Mouse (Mus musculus): ENCODE measurements at regions not wholly inside any gene's neighbourhood (a gene's known extent, or its start where the extent isn't known, plus 50 kb on each side); places are given as distances from the start of the nearest gene placed in this dataset.

GRCm38 (mm10) chr14:104293147-104293546 lies 174.7 kb downstream of the Pou4f1 start:
- ATAC-seq: no peak
- H3K27me3 ChIP-seq (ENCODE audit: insufficient read depth, low read length): no peaks in the 10 kb centered on the region

GRCm38 (mm10) chr14:104280353-104280752 lies 187.4 kb downstream of the Pou4f1 start:
- Histone ChIP-seq H3K9me3 (ENCODE audit: low read length) (no peaks in the 10 kb centered on the region), H3K27me3 (ENCODE audit: insufficient read depth, low read length) (no peaks in the 10 kb centered on the region), H3K9ac (replicated peaks; ENCODE audit: low read length) (no peak overlapping the region), H3K27ac (no peak overlapping the region), H3K36me3 (ENCODE audit: insufficient read depth, low read length) (no peaks in the 10 kb centered on the region), H3K4me3 (ENCODE audit: low read length) (no peak overlapping the region), H3K4me1 (ENCODE audit: insufficient read depth, low read length) (no peaks in the 10 kb centered on the region), H3K4me2 (ENCODE audit: low read depth, low read length) (no peak overlapping the region)
- ATAC-seq (peak; percentile 67; the same call in 1 of the 2 replicates), DNase-seq (ENCODE audit: low spot score) (no peak)
- TF ChIP-seq CTCF (IDR thresholded peaks at IDR 0.05; ENCODE audit: low read depth): no peak
- 54% methylated on average over 6 of the region's 6 CpGs for WGBS

More at GRCm38 (mm10) chr14:104293147-104293546, 174.7 kb downstream of the Pou4f1 start:
- TF ChIP-seq CTCF (IDR thresholded peaks at IDR 0.05; ENCODE audit: low read depth): no peak
- Histone ChIP-seq H3K9me3 (ENCODE audit: low read length) (no peaks in the 10 kb centered on the region), H3K9ac (replicated peaks; ENCODE audit: low read length) (no peak overlapping the region), H3K27ac (no peak overlapping the region), H3K4me2 (ENCODE audit: low read depth, low read length) (no peak overlapping the region), H3K4me1 (ENCODE audit: insufficient read depth, low read length) (no peaks in the 10 kb centered on the region), H3K4me3 (ENCODE audit: low read length) (no peak overlapping the region), H3K36me3 (ENCODE audit: insufficient read depth, low read length) (no peaks in the 10 kb centered on the region)
- no peak for DNase-seq (ENCODE audit: low spot score)
- 92% methylated on average over 2 of the region's 2 CpGs for WGBS

GRCm38 (mm10) chr14:104279890-104280289 lies 187.9 kb downstream of the Pou4f1 start:
- Histone ChIP-seq H3K9ac (replicated peaks; ENCODE audit: low read length) (no peak overlapping the region), H3K9me3 (ENCODE audit: low read length) (no peaks in the 10 kb centered on the region), H3K36me3 (ENCODE audit: insufficient read depth, low read length) (no peaks in the 10 kb centered on the region), H3K4me3 (ENCODE audit: low read length) (no peak overlapping the region), H3K27ac (no peak overlapping the region), H3K27me3 (ENCODE audit: insufficient read depth, low read length) (no peaks in the 10 kb centered on the region), H3K4me2 (ENCODE audit: low read depth, low read length) (no peak overlapping the region), H3K4me1 (ENCODE audit: insufficient read depth, low read length) (no peaks in the 10 kb centered on the region)
- ATAC-seq: 0 out of 2 replicates have a peak, but pooled peaks have one; percentile 35
- 48% methylated on average over 5 of the region's 5 CpGs for WGBS
- TF ChIP-seq CTCF (IDR thresholded peaks at IDR 0.05; ENCODE audit: low read depth): no peak
- DNase-seq (ENCODE audit: low spot score): peak; percentile 69

GRCm38 (mm10) chr14:104274752-104275151 lies 193.0 kb downstream of the Pou4f1 start:
- Histone ChIP-seq H3K4me3 (ENCODE audit: low read length) (no peak overlapping the region), H3K36me3 (ENCODE audit: insufficient read depth, low read length) (no peaks in the 10 kb centered on the region), H3K4me2 (ENCODE audit: low read depth, low read length) (no peak overlapping the region), H3K4me1 (ENCODE audit: insufficient read depth, low read length) (no peaks in the 10 kb centered on the region), H3K9me3 (ENCODE audit: low read length) (no peaks in the 10 kb centered on the region), H3K27me3 (ENCODE audit: insufficient read depth, low read length) (no peaks in the 10 kb centered on the region), H3K27ac (no peak overlapping the region), H3K9ac (replicated peaks; ENCODE audit: low read length) (no peak overlapping the region)
- ATAC-seq (no peak), DNase-seq (ENCODE audit: low spot score) (no peak)
- no peak for TF ChIP-seq CTCF (IDR thresholded peaks at IDR 0.05; ENCODE audit: low read depth)
- 71% methylated on average over 4 of the region's 4 CpGs for WGBS

GRCm38 (mm10) chr14:104264919-104265764 lies 202.7 kb downstream of the Pou4f1 start:
- no peaks in the 10 kb centered on the region for H3K9me3 ChIP-seq (ENCODE audit: low read length)
- DNase-seq (ENCODE audit: low spot score): no peak

GRCm38 (mm10) chr14:104216965-104217364 lies 250.8 kb downstream of the Pou4f1 start:
- no peak overlapping the region for H3K4me2 ChIP-seq (ENCODE audit: low read depth, low read length)
- H3K27me3 ChIP-seq (ENCODE audit: insufficient read depth, low read length): no peaks in the 10 kb centered on the region
- TF ChIP-seq CTCF (IDR thresholded peaks at IDR 0.05; ENCODE audit: low read depth): peak; percentile 54
- DNase-seq (ENCODE audit: low spot score) (peak; percentile 20), ATAC-seq (no peak)
- H3K27ac ChIP-seq: no peak overlapping the region
- no peak overlapping the region for H3K9ac ChIP-seq (replicated peaks; ENCODE audit: low read length)
- no peaks in the 10 kb centered on the region for H3K36me3 ChIP-seq (ENCODE audit: insufficient read depth, low read length)
- H3K4me1 ChIP-seq (ENCODE audit: insufficient read depth, low read length): no peaks in the 10 kb centered on the region
- no peaks in the 10 kb centered on the region for H3K9me3 ChIP-seq (ENCODE audit: low read length)
- no peak overlapping the region for H3K4me3 ChIP-seq (ENCODE audit: low read length)
- WGBS: 80% methylated on average over 5 of the region's 5 CpGs

More at GRCm38 (mm10) chr14:104264919-104265764, 202.7 kb downstream of the Pou4f1 start:
- Histone ChIP-seq H3K36me3 (ENCODE audit: insufficient read depth, low read length) (no peaks in the 10 kb centered on the region), H3K4me3 (ENCODE audit: low read length) (no peak overlapping the region), H3K4me1 (ENCODE audit: insufficient read depth, low read length) (no peaks in the 10 kb centered on the region), H3K9ac (replicated peaks; ENCODE audit: low read length) (no peak overlapping the region), H3K27me3 (ENCODE audit: insufficient read depth, low read length) (no peaks in the 10 kb centered on the region), H3K27ac (no peak overlapping the region), H3K4me2 (ENCODE audit: low read depth, low read length) (no peak overlapping the region)
- no peak for ATAC-seq
- TF ChIP-seq CTCF (IDR thresholded peaks at IDR 0.05; ENCODE audit: low read depth): no peak
- 46% methylated on average over 6 of the region's 6 CpGs for WGBS

GRCm38 (mm10) chr14:104210719-104211118 lies 257.1 kb downstream of the Pou4f1 start:
- WGBS: 57% methylated on average over 3 of the region's 3 CpGs
- no peaks in the 10 kb centered on the region for H3K4me1 ChIP-seq (ENCODE audit: insufficient read depth, low read length)
- DNase-seq (ENCODE audit: low spot score): peak; percentile 12

More at GRCm38 (mm10) chr14:104210719-104211118, 257.1 kb downstream of the Pou4f1 start:
- no peak for TF ChIP-seq CTCF (IDR thresholded peaks at IDR 0.05; ENCODE audit: low read depth)
- Histone ChIP-seq H3K9ac (replicated peaks; ENCODE audit: low read length) (no peak overlapping the region), H3K27ac (no peak overlapping the region), H3K4me2 (ENCODE audit: low read depth, low read length) (no peak overlapping the region), H3K27me3 (ENCODE audit: insufficient read depth, low read length) (no peaks in the 10 kb centered on the region), H3K36me3 (ENCODE audit: insufficient read depth, low read length) (no peaks in the 10 kb centered on the region), H3K9me3 (ENCODE audit: low read length) (no peaks in the 10 kb centered on the region), H3K4me3 (ENCODE audit: low read length) (no peak overlapping the region)
- peak; percentile 49; the same call in 1 of the 2 replicates for ATAC-seq

Data from hindbrain, postnatal 0 days (tissue).